Mouse (Mus musculus): ENCODE measurements around the gene Col25a1.

GRCm38 (mm10) chr3:130327039-130328015 lies 196.0 kb downstream of the Col25a1 start:
- TF ChIP-seq CTCF (IDR thresholded peaks at IDR 0.05; ENCODE audit: extremely low read depth, insufficient read length, insufficient replicate concordance, low read depth, low read length) (no peak), POLR2A (IDR thresholded peaks at IDR 0.05; ENCODE audit: low read depth, low read length) (no peak)
